Mouse (Mus musculus): ENCODE data around the gene Ppp1r2. TPM values are rescaled to one million over a fixed set of nuclear protein-coding genes. Genes with fewer than 3 reads are reported as not detected.

Ppp1r2 gene
- polyA plus RNA-seq, 1 experiment from 2014 or later, result 91.9 TPM

DNA sequence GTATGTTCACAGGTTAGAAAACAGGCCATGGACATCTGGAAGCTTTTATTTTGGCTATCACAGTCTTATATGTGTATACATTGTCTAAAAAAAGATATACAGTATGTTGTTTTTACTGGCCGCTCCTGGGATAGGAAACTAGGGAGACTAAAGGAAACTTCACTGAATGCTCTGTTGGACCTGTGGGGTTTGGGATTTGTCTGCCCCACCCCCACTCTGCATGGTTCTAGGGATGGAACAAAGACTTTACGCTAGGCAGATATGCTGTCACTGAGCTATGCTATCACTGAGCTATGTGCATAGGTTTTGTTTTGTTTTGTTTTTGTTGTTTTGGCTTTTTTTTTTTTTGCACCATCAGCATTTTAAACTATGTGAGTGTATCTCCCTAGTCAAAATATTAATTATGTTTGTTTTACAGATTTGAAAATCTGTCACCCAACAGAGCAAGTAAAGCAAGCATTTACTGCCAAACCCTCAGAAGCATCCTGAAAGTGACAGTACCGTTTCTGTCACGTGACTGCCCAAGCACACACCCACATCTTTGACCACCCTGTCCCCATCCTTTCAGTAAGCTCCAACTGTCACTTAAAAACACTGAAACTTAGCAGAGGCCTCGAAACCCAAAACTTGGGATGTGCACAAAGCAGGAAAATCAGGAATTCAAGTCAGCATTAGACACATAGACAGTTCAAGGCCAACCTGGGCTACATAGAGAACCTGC is 30.3 kb upstream of the Ppp1r2 start:
- no peaks in the 10 kb centered on the region for H3K27me3 ChIP-seq
- ATAC-seq, result no peak
- H3K9ac ChIP-seq, result no peak overlapping the region
- no peaks in the 10 kb centered on the region for H3K36me3 ChIP-seq (ENCODE audit: poor library complexity, severe bottlenecking)
- H3K27ac ChIP-seq, result no peak overlapping the region
- WGBS, result 75% methylated on average over 5 of the region's 5 CpGs
- H3K4me2 ChIP-seq, result no peak overlapping the region
- no peak overlapping the region for H3K4me3 ChIP-seq
- H3K4me1 ChIP-seq, result peaks cover 11% of the 10 kb centered on the region
- H3K9me3 ChIP-seq (replicated peaks), result no peaks in the 10 kb centered on the region

GRCm38 (mm10) chr16:31303276-31303675 is 28.2 kb upstream of the Ppp1r2 start:
- no peak for ATAC-seq
- Histone ChIP-seq H3K9ac (no peak overlapping the region), H3K36me3 (ENCODE audit: poor library complexity, severe bottlenecking) (no peaks in the 10 kb centered on the region), H3K27me3 (no peaks in the 10 kb centered on the region), H3K27ac (no peak overlapping the region), H3K4me1 (peaks cover 24% of the 10 kb centered on the region), H3K4me3 (no peak overlapping the region), H3K4me2 (no peak overlapping the region), H3K9me3 (replicated peaks) (no peaks in the 10 kb centered on the region)
- 75% methylated on average over 10 of the region's 10 CpGs for WGBS

DNA sequence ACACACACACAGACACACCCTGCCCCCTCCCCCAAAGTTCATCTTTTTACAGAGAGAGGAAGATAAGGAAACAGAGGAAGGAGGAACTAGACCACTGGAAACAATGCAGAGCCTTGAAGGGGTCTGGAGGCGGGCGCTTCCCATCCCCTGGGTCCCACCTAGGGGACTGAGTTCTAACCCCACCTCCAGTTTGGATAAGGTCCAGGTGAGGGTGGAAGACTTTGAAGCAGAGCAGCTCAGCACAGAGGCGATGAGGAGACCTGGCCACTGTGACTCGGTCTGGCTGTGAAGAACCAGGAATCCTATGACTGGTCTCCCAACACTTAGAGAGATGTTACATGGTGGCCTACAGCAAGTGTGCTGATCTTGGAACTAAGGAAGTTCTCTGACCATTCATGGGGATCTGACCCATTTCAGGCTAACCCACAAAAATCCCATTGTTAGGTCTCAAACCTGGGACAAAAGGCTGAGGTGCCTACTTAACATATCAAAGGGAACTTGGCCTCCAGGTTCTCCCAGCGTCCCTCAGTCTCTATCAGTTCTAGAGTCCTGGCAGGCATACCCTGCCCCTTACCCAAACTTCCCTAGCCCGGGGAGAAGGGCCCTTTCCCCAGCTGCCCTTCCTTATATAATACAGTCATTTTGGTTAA is 25.9 kb upstream of the Ppp1r2 start:
- Histone ChIP-seq H3K4me3 (no peak overlapping the region), H3K36me3 (ENCODE audit: poor library complexity, severe bottlenecking) (no peaks in the 10 kb centered on the region), H3K4me2 (no peak overlapping the region), H3K27ac (no peak overlapping the region), H3K9me3 (replicated peaks) (no peaks in the 10 kb centered on the region), H3K9ac (no peak overlapping the region), H3K27me3 (no peaks in the 10 kb centered on the region), H3K4me1 (peaks cover 24% of the 10 kb centered on the region)
- ATAC-seq, result no peak
- WGBS, result 64% methylated on average over 6 of the region's 6 CpGs

DNA sequence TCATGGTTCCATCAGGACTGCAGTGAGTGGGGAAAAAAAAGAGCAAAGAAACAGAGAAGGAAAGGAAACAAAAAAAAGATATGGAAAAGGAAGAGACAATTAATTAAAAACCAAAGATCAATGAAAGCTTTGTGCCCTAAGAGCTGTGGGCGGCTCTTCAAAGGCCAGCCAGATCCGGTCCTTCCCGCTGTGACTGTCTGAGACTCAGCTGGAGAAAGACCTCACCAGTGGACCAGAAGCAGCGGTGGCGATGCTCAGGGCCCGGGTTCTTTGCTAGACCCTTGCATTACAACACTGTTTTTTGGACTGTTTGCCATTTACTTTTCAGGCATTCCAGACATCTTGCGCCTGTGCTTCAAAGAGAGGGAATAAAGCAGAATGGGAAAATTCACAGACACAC is 25.4 kb upstream of the Ppp1r2 start:
- Histone ChIP-seq H3K4me3 (no peak overlapping the region), H3K27ac (no peak overlapping the region), H3K4me1 (peaks cover 24% of the 10 kb centered on the region), H3K36me3 (ENCODE audit: poor library complexity, severe bottlenecking) (no peaks in the 10 kb centered on the region), H3K27me3 (no peaks in the 10 kb centered on the region), H3K9me3 (replicated peaks) (no peaks in the 10 kb centered on the region), H3K4me2 (no peak overlapping the region), H3K9ac (no peak overlapping the region)
- ATAC-seq, result no peak
- 18% methylated on average over 7 of the region's 7 CpGs for WGBS

GRCm38 (mm10) chr16:31299960-31300353 is 24.9 kb upstream of the Ppp1r2 start:
- WGBS, result 29% methylated on average over 3 of the region's 3 CpGs
- Histone ChIP-seq H3K4me1 (peaks cover 24% of the 10 kb centered on the region), H3K4me2 (no peak overlapping the region), H3K9ac (no peak overlapping the region), H3K9me3 (replicated peaks) (no peaks in the 10 kb centered on the region), H3K27ac (no peak overlapping the region), H3K27me3 (no peaks in the 10 kb centered on the region), H3K36me3 (ENCODE audit: poor library complexity, severe bottlenecking) (no peaks in the 10 kb centered on the region), H3K4me3 (no peak overlapping the region)
- no peak for ATAC-seq

DNA sequence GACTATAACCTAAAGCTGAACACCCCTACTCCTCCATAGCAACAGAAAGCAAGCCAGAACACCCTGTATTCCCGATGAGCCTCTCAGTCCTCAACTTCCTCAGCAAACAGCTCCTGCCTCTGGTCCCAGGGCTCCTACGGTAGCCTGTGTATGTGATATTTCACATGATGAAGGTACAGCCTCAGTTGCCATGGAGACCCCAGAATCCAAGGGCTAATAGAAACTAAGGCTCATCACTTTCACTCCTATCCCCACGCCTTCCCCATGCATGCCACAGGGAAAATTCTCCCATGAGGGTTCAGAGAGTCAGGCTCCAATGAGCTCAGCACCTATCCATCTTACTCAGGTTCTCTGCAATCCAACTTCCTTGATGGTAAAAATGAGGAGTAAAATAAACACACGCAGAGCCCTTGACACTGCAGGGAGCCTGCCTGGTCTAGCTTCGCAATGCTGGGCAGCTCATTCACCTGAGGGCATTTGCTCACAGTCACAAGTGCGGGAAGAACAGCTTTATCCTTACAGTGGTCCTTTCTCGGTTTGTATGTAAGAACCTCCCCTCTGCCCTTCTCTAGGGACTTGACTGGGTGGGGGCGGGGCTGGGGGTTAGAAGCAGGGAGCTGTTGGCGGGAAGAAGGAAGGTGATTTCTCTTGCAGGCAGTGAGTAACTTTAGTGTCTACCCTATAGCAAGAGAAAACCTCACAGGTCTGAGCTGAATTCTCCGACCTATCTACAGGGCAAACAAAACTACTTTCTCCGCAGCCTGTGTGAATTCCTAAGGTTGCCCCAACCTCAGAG is 24.3 kb upstream of the Ppp1r2 start:
- Histone ChIP-seq H3K9me3 (replicated peaks) (no peaks in the 10 kb centered on the region), H3K4me2 (no peak overlapping the region), H3K36me3 (ENCODE audit: poor library complexity, severe bottlenecking) (no peaks in the 10 kb centered on the region), H3K27me3 (no peaks in the 10 kb centered on the region), H3K4me3 (no peak overlapping the region), H3K4me1 (peaks cover 24% of the 10 kb centered on the region), H3K27ac (no peak overlapping the region), H3K9ac (no peak overlapping the region)
- ATAC-seq, result no peak
- WGBS, result 51% methylated on average over 11 of the region's 11 CpGs

DNA sequence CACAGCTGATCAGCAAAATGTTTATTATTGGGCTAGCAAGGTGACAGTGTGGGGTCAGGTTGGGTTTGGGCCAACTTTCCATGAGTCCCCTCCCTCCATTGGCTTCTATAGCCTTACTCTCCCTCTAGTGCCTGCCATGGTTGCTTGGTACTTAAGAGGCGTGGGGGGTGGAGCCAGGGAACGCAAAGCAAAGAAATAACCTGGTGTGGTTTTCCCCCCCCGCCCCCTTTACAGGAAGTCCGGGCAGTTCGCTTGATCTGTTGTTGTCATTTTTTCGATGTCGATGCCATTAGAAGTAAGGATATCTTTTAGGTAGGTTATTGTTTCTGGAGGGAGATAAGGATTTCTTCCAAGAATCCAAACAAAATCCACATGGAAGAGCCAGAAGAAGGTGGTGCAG is 22.0 kb upstream of the Ppp1r2 start:
- Histone ChIP-seq H3K36me3 (ENCODE audit: poor library complexity, severe bottlenecking) (no peaks in the 10 kb centered on the region), H3K4me1 (peaks cover 24% of the 10 kb centered on the region), H3K9me3 (replicated peaks) (no peaks in the 10 kb centered on the region), H3K4me3 (no peak overlapping the region), H3K4me2 (no peak overlapping the region), H3K27me3 (no peaks in the 10 kb centered on the region), H3K9ac (no peak overlapping the region), H3K27ac (no peak overlapping the region)
- WGBS, result 92% methylated on average over 7 of the region's 7 CpGs
- ATAC-seq, result no peak

- no peak for ATAC-seq
Measured at GRCm38 (mm10) chr16:31293761-31294160, 18.7 kb upstream of the Ppp1r2 start.

DNA sequence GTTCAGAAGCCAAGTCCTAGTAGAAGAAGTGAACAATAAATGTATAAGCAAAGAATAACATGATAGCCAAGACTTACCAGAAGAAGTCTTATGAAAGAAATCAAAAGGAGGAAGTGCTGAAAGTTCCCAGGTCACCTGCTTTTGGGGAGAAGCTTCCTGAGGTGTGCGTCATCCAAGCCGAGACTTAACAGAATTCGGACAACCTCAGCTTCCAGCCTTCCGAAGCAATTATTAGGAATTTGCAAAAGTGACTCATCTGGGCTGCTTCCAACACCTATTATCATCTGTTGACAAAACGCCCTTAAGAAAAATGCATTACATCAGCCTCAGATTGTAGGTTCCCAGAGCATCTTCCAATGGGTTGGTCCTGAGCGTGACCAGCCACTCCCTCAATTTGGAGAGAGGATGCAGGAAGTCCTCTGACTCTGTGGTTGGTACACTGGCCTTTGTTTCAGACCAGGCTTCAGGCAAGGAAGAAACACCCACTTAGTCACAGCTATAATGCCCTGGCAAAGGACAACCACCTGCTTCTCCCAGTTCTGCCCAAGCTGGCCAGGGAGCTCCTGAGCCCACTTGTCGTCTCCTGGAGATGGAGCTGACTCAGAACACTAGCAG is 15.8 kb upstream of the Ppp1r2 start:
- H3K9ac ChIP-seq, result no peak overlapping the region
- H3K4me1 ChIP-seq, result no peaks in the 10 kb centered on the region
- no peak overlapping the region for H3K27ac ChIP-seq
- no peak overlapping the region for H3K4me2 ChIP-seq
- H3K27me3 ChIP-seq, result no peaks in the 10 kb centered on the region
- no peak overlapping the region for H3K4me3 ChIP-seq
- no peaks in the 10 kb centered on the region for H3K9me3 ChIP-seq (replicated peaks)
- no peaks in the 10 kb centered on the region for H3K36me3 ChIP-seq (ENCODE audit: poor library complexity, severe bottlenecking)
- WGBS, result 87% methylated on average over 7 of the region's 7 CpGs
- ATAC-seq, result no peak

More at GRCm38 (mm10) chr16:31293761-31294160, 18.7 kb upstream of the Ppp1r2 start:
- no peaks in the 10 kb centered on the region for H3K9me3 ChIP-seq (replicated peaks)
- H3K4me3 ChIP-seq, result no peak overlapping the region
- no peak overlapping the region for H3K4me2 ChIP-seq
- no peaks in the 10 kb centered on the region for H3K36me3 ChIP-seq (ENCODE audit: poor library complexity, severe bottlenecking)
- 80% methylated on average over 4 of the region's 4 CpGs for WGBS
- no peak overlapping the region for H3K9ac ChIP-seq
- H3K27ac ChIP-seq, result no peak overlapping the region
- no peaks in the 10 kb centered on the region for H3K4me1 ChIP-seq
- no peaks in the 10 kb centered on the region for H3K27me3 ChIP-seq

DNA sequence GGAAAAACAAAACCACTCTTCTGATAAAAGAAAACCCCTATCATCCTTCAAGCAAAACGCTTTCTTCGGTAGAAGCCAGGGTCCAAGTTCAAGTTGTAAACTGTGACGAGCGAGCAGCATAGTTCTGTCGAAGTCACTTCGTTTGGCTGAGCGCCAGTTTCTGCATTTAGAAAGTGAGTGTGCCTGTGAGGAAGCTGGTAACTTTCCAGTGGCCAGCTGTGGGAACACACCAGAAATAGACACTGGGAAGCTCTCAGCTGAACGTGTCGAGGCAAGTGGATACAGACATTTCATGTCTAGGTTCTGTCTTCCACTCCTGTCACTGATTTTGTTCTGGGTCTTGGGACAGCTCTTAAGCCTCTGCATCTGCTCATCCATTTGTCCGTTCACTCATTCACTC is 15.2 kb upstream of the Ppp1r2 start:
- 79% methylated on average over 10 of the region's 10 CpGs for whole genome bisulfite sequencing
- H3K9me3 ChIP-seq (replicated peaks), result no peaks in the 10 kb centered on the region
- H3K36me3 ChIP-seq (ENCODE audit: poor library complexity, severe bottlenecking), result no peaks in the 10 kb centered on the region
- no peak overlapping the region for H3K9ac ChIP-seq
- no peak overlapping the region for H3K27ac ChIP-seq
- H3K4me3 ChIP-seq, result no peak overlapping the region
- no peaks in the 10 kb centered on the region for H3K27me3 ChIP-seq
- H3K4me1 ChIP-seq, result no peaks in the 10 kb centered on the region
- no peak overlapping the region for H3K4me2 ChIP-seq
- ATAC-seq, result no peak

- Histone ChIP-seq H3K27ac (no peak overlapping the region), H3K9ac (no peak overlapping the region), H3K27me3 (no peaks in the 10 kb centered on the region), H3K4me1 (no peaks in the 10 kb centered on the region), H3K4me2 (no peak overlapping the region), H3K36me3 (ENCODE audit: poor library complexity, severe bottlenecking) (no peaks in the 10 kb centered on the region), H3K9me3 (replicated peaks) (no peaks in the 10 kb centered on the region), H3K4me3 (no peak overlapping the region)
- ATAC-seq, result no peak
- WGBS, result 88% methylated on average over 3 of the region's 3 CpGs
Measured at GRCm38 (mm10) chr16:31287712-31288111, 12.6 kb upstream of the Ppp1r2 start.
